Mouse (Mus musculus) erythroblast, embryonic 14.5 days (primary cell): ENCODE data around the gene Pigh.

Source experiments
- GATA1 ChIP-seq: IDR thresholded peaks from 2 replicates; pipeline ENCODE4 v1.6.1; 2012; ENCODE audit warnings: low read length, inconsistent platforms, mixed read lengths
- TAL1 ChIP-seq: IDR thresholded peaks from 3 replicates; pipeline ENCODE4 v1.6.1; 2012; ENCODE audit warnings: low read length, inconsistent platforms, mixed read lengths

GRCm38 (mm10) chr12:79034331-79034730 lies 55.1 kb downstream of the Pigh start:
- TF ChIP-seq GATA1 = no peak
- TF ChIP-seq TAL1 = no peak
